Mouse (Mus musculus) splenic B cell, adult 2 months (primary cell): ENCODE measurements around the gene Elovl7.
A peak's percentile ranks its signal among the peaks of the same experiment; 100 is the strongest.

Experiments
- DNase-seq: peaks from one replicate; pipeline ENCODE4 v3.0.0-alpha.2; 2011; ENCODE audit warnings: low read depth, low spot score
- H3K27me3 ChIP-seq: 2 replicates; pipeline ENCODE4 v1.6.1; 2012; ENCODE audit warnings: mild to moderate bottlenecking, low read length, moderate library complexity, mixed read lengths; ENCODE audit not compliant: control insufficient read depth, poor library complexity, insufficient read depth, severe bottlenecking
- H3K36me3 ChIP-seq: 2 replicates; pipeline ENCODE4 v1.6.1; 2012; ENCODE audit warnings: mild to moderate bottlenecking, low read length, moderate library complexity, mixed read lengths; ENCODE audit not compliant: control insufficient read depth, poor library complexity, insufficient read depth, severe bottlenecking

Gene Elovl7

DNA sequence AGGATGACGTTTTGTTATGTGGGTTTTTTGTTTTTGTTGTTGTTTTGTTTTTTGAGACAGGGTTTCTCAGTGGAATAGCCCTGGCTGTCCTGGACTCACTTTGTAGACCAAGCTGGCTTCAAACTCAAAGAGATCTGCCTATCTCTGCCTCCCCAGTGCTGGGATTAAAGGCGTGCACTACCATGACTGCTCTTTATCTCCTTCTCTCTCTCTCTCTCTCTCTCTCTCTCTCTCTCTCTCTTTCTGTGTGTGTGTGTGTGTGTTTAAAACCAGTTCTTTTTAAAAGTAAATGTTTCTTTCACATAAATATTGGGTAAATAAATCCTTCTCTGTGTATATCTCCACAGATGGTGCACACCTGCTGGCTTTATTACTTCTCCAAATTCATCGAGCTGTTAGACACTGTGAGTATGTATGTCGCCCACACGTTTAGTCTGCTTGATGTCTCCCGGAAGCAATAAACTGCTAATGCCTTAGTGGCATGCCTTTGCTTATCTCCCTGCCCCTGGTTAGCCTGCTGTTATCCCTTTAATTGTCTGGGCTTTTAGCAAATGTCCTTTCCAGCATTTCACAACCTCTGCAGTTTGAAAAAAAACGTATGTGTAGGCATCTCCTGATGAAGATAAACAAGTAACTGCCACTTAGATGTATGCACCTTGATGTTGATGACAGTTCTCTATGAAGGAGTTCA lies 57.4 kb downstream of the Elovl7 start:
- H3K27me3 ChIP-seq: no peaks in the 10 kb centered on the region

DNA sequence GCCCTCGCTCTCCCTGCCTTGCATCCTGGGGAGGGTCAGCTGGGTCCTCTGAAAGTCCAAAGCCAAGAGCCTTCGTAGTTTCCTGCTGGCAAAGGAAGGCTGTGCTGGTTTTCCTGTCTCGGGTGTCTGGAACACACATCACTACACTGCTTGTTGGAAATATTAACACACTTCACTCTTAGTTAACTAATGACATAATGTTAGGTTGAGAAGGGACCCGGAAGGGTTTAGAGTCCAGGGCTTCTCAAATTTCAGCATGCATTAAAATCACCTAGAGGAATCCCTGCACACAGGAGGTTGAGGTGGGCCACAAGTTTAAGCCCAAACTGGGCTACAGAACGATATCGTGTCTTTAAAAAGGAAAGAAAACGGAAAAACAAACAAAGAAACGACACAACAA lies 58.1 kb downstream of the Elovl7 start:
- DNase-seq: no peak
- Histone ChIP-seq H3K36me3 (no peaks in the 10 kb centered on the region), H3K27me3 (no peaks in the 10 kb centered on the region)

More for the DNA sequence above, 57.4 kb downstream of the Elovl7 start:
- no peak for DNase-seq
- H3K36me3 ChIP-seq: no peaks in the 10 kb centered on the region

DNA sequence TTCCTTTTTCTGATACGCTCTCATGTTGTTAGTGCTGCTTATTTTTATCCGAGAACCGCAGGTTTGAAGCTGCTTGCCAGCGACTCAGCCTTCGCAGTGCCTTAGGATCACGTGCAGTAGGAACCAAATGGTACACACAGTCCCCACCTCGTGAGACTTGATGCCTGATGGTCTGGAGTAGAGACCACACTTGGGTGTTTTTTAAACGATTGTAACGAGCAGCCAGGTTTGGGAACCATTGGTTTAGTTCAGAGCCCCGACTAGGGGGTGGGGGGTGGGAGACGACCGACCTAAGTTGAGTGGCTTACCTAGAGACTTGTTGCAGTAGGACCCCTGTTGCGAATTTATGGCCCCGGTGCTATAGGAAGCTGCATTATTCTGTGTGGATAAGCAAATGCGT lies 58.8 kb downstream of the Elovl7 start:
- no peaks in the 10 kb centered on the region for H3K27me3 ChIP-seq
- no peak for DNase-seq
- H3K36me3 ChIP-seq: no peaks in the 10 kb centered on the region

DNA sequence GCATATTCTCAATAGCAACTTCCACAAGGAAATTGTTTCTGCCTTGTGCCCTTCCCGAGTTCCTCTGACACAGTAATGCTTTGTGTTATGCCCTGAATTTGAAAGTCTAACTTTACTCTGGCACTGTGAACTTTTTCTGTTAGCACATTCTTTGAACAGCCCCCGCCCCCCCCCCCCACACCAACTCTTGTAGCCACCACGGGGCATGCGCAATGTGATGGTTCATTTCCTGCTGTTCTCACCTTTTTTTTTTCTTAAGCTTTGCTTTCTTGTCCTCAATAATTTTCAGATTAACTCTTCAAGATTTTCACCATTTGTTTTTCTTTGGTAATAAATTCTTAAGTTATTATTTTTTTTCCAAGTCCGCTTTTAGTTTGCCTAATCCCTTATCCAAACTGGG lies 59.3 kb downstream of the Elovl7 start:
- no peaks in the 10 kb centered on the region for H3K36me3 ChIP-seq
- no peaks in the 10 kb centered on the region for H3K27me3 ChIP-seq
- no peak for DNase-seq

DNA sequence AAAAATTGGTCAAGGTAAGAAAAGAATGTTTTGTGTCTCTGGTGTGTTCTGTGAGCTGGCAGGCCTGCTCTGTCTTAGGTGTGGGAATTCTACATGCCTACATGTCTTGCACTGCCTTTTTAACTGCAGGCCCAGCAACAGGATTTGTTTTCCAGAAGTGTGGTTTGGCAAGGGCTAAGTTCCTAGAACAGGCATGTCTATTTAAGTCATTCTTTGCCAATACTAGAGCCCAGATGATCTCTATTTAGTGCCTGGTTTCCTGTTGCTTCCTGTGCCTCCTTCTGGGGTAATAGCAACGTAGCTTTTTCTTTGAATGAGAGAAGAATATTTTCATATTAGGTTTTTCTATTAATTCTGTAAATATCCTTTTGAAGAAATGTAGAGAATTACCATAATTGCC lies 62.4 kb downstream of the Elovl7 start:
- H3K27me3 ChIP-seq: no peaks in the 10 kb centered on the region
- no peak for DNase-seq
- no peaks in the 10 kb centered on the region for H3K36me3 ChIP-seq

DNA sequence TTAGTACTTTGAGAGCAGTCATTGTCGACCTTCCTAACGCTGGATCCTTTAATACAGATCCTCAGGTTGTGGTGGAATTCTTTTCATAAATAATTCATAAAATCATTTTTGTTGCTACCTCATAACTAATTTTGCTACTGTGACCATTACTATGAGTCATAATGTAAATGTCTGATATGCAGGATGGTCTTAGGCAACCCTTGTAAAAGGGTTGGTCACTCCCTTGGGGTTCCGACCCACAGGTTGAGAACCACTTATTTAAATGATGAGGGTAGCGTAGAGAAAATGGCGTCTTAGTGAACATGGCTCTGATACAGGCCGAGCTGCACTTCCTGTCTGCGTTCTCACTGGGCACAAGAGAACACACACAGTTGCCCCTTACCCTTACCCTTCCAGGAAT lies 63.1 kb downstream of the Elovl7 start:
- DNase-seq: no peak
- Histone ChIP-seq H3K36me3 (no peaks in the 10 kb centered on the region), H3K27me3 (no peaks in the 10 kb centered on the region)

DNA sequence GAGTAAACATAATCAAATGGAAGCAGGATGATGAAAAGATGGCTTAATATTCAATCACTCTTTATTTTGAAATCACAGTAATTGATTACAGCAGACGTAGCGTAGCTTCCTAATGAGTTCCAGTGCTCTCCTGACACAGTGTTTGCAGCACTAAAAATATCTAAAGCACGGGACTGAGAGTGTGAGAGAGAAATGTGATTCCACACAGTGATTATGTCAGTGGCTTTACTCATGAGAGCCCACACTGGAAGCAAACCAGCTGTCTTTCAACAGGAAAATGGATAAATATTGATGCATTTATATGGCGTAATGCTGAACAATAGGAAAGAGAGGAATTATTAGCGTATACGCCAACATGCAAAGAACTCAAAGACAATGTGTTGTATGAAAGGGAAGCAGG lies 64.4 kb downstream of the Elovl7 start:
- DNase-seq: no peak
- no peaks in the 10 kb centered on the region for H3K27me3 ChIP-seq
- no peaks in the 10 kb centered on the region for H3K36me3 ChIP-seq

DNA sequence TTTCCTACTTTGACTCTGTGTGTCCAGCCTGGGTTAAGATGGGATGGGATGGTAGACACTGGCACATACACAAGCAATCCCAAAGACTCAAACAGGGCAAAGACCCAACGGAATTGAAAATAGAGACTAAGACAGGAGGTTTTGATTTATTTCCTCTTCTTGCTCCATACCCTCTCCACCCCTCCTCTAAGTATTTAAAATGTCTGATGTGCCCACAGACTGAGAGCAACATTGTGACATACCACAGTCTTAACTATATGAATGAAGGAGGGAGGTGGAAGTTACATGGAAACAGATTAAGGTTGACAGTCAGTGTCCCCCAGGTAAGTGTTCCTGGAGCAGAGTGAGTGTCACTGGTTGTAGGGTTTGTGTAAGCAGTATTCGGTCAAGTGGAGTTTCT lies 70.1 kb downstream of the Elovl7 start:
- Histone ChIP-seq H3K36me3 (no peaks in the 10 kb centered on the region), H3K27me3 (no peaks in the 10 kb centered on the region)
- DNase-seq: no peak

DNA sequence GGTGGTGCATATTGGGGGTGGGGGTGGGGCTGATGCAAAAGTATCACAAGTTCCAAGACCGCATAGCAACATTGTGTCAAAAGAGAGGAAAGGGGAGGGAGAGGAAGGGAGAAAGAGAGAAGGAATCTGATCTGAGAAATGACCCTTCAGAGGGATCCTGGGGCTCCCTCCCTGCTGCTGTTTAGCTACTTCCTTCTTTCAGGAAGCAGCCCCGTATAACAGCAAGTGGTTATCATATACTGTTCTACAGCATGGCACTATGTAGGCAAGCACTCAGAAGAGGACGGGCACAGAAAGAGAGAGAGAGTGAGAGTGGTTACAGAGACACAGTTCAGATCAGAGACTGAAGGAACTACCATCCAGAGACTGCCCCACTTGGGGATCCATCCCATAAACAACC lies 73.7 kb downstream of the Elovl7 start:
- H3K36me3 ChIP-seq: no peaks in the 10 kb centered on the region
- H3K27me3 ChIP-seq: no peaks in the 10 kb centered on the region
- no peak for DNase-seq

DNA sequence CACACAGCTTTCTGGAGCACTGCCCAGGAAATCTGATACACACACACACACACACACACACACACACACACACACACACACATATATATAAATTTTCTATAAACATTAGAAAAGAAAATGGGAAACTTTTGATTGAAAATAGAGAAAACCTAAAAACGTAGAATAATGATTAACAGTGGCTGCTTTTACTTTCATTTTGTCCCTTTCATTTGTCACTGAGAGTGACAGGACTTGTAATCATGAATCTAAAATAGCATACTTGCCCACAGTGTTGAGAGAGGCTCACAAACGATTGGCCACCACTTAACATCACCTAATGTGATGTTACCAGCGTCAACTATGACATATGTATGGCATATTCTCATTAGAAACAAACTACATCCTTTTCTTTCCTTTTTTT lies 75.2 kb downstream of the Elovl7 start:
- Histone ChIP-seq H3K36me3 (no peaks in the 10 kb centered on the region), H3K27me3 (no peaks in the 10 kb centered on the region)
- DNase-seq: peak; percentile 13

DNA sequence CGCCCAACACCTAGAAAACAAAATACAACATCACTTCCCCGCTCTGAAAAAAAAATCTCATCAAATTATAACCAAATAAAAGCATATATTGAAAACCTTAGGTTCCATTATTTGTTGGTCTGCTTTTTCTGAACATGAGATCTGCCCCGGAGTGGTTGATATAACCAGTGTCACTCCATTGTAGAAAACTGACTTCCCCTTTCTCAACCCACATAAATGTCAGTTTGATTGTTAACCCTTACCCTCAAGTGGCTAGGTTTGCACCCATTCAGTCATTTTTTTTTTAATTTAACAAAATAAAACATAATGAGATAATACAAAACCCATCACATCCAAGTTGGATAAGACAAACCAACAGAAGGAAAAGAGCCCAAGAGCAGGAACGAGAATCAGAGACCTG lies 76.1 kb downstream of the Elovl7 start:
- no peak for DNase-seq
- H3K36me3 ChIP-seq: no peaks in the 10 kb centered on the region
- H3K27me3 ChIP-seq: no peaks in the 10 kb centered on the region

DNA sequence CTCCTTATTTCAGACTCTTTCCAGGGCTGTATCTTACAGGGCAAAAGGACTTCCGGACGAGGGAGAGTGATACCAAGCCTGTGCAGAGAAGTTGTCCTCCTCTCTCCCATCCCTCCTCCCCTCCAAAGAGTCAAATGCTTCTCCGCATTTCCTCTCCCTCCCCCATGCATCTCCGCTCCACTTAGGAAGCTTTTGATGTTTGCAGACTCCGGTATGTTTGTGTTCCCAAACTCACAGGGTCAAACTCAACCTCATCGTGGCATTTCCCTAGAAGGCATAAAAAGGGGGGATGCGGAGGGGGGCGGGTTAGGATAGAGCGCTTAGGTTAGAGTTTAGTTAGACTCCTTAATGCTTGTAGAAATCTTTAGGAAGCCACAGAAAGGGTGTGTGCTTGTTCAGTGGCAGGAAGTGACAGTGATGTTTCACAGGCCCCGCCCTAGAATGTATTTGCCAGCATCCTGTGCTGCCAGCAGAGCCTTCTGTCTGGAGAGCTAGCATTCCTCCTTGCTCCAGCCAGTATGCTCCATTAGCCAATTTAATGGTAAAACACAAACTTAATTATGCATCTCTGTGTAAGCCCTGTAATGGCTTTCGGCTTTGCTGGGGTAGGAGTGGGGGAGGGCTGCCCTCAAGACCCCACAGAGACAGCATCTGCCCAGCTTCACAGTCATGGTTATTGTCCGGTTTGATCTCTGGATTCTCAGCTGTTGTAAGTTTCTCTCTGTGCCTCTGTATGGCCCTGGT lies 83.3 kb downstream of the Elovl7 start:
- Histone ChIP-seq H3K27me3 (no peaks in the 10 kb centered on the region), H3K36me3 (no peaks in the 10 kb centered on the region)
- peak; percentile 39 for DNase-seq

DNA sequence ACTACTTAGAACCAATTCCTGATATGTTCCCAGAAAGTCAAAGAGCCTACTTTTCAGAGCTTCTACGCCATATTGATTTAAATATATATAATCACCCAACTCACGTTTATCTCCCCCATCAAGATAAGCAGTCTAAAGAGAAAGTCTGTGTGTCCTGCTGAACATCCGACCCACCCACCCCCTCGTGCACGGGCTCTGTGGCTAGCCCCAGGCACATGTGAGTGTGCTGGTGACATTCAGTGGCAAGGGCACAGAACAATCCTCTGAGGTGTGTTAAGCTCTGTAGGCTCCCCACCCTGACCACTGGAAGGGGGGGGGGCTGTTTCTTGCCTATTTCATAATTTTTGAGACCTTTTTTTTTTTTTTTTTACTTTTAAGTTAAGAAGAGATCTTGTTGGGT lies 84.0 kb downstream of the Elovl7 start:
- DNase-seq: no peak
- H3K36me3 ChIP-seq: no peaks in the 10 kb centered on the region
- no peaks in the 10 kb centered on the region for H3K27me3 ChIP-seq

DNA sequence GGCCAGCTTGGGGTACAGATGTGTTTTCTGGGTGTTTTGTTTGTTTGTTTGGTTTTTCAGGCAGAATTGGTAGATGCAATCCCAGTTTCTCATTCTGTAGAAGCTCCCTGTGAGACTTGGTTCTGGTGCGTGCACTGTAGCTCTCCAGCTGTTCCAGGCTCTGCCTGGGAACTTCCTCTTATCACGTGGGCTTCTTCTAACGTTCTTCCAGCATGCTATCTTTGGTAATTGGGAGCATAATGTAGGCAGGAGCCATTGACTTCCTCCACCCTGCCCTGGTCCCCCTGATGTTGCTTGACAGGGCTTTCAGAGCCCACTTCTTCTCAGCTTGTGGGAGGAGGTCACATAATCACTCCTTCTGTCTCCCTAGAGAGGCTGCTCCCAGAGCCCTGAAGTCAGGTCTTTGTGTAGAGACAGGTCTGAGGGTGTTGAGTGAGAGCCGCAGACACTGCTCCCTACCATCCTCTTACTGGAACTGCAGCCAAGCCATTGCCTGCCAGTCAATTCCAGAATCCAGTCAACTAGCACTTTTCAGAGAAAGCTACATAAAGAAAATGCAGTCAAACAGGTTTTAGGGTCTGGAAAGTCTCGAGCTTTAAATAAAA lies 86.2 kb downstream of the Elovl7 start:
- H3K36me3 ChIP-seq: no peaks in the 10 kb centered on the region
- no peak for DNase-seq
- H3K27me3 ChIP-seq: no peaks in the 10 kb centered on the region

DNA sequence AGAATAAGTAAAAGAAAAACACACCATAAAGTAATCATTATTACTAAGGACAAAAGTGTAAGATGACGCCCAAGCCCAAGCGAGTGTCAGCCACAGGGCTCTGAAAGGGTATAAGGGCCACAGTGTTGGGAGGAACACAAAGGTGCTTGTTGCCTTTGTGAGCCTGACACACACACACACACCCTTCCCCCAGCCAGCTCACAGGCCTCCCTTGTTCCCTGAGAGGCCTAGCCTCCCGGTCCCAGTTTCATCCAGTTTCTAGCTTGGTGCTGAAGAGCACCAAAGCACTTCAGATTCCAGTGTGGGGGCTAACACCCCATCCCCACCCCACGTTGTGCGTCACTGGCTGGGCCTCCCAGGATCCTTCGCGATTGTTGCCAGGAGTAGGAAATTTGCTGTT lies 87.2 kb downstream of the Elovl7 start:
- DNase-seq: no peak

More for the DNA sequence above, 87.2 kb downstream of the Elovl7 start:
- H3K27me3 ChIP-seq: no peaks in the 10 kb centered on the region
- H3K36me3 ChIP-seq: no peaks in the 10 kb centered on the region
